Mouse (Mus musculus): ENCODE results near the gene Tmem179b.

The Tmem179b gene

DNA sequence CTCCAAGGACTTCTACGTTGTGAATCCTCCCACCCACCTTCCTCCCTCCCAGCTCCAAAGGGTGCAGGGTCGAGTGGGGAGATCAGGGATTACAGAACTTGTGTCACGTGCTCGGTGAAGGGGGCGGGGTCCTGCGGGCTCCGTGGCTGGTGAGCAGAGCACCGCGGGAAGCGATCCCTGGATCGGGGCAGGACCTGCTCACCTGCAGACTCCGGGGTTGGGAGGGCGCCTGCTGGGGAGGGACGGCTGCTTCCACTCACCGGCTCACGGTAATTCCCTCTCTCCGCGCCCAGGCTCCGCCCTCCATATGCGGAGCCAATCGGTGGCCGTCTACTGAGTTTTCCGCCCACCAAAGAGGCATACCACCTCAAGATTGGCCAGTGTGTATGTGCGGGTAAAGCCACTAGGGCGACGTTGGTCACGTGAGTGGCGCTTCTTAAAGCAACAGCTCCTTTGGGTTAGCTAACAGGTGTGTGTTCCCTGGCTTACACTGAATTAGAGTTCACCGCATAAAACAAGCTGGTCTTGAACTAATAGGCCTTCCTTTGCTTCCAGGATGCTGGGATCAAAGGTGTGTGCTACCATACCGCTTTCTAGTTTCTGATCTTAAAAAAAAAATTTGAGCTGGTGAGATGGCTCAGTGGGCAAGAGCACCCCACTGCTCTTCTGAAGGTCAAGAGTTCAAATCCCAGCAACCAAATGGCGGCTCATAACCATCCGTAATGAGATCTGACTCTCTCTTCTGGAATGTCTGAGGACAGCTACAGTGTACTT lies 11.9 kb upstream of the Tmem179b start, which contains the start of gene Taf6l:
Gene Taf6l, minus strand, starts transcription at position 410 of the 774 bp plus-strand sequence.
- DNase-seq (ENCODE audit: low read depth, low spot score), result peak; percentile 99

DNA sequence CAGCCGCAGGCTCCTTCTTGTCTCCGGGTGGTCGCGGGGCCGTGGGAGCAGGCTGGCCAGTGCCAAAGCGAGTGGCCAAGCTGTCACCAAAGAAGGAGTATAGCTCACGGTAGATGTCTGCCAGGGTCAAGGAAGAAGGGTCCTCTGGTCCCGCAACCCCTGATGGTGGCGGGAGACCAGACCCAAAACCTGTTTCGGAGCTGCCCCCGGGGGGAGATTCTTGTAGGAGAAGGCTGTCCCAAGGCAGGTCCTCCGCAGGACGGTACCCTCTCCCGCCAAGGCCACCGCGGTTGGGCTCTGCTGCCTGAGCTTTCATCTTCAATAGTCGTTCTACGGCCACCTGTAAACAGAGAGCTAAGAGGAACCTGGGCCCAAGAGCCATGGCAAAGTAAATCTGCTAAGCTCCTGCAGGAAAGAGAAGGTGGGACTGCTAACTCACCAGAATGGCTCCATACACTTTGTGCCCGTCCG lies 719 bp upstream of the Tmem179b start:
- peak; percentile 24 for DNase-seq (ENCODE audit: low read depth, low spot score)

DNA sequence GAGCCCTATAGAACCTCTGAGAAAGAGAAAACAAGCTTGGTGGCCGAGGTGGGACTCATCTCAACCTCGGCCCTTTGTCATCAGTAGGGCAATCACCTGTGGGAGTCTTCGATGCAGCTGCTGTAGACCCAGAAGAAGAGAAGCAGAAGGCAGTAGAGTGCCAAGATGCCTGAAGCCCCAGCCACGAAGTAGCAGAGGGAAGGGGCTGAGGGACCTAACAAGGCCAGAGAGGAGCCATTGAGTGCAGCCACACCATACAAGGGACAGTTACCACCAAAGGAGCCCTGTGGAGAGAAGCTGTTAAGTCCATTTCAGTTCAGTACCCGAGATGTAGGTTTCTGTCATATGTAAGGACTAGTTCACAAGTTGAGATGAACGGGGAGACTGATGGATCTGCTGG lies 858 bp downstream of the Tmem179b start:
- DNase-seq (ENCODE audit: low read depth, low spot score), result no peak

DNA sequence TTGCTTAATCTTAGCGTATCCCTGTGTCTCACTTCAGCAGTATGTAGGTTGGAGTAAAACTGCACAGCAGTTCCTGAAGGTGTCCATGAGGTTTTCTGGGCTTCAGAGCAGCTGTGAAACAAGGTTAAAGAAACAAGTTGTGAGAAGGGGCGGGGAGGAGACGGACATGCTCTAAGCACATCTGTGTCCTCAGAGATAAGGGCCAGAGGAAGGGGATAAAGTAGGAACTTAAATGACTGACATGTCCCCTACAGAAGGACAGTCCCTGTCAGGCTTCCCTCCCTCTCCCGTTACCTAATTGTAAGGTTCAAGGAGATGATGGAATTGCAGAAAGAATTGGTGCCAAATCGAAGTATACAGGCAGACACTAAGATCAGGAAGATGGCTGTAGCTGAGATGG lies 1.3 kb downstream of the Tmem179b start:
- no peak for DNase-seq (ENCODE audit: low read depth, low spot score)

DNA sequence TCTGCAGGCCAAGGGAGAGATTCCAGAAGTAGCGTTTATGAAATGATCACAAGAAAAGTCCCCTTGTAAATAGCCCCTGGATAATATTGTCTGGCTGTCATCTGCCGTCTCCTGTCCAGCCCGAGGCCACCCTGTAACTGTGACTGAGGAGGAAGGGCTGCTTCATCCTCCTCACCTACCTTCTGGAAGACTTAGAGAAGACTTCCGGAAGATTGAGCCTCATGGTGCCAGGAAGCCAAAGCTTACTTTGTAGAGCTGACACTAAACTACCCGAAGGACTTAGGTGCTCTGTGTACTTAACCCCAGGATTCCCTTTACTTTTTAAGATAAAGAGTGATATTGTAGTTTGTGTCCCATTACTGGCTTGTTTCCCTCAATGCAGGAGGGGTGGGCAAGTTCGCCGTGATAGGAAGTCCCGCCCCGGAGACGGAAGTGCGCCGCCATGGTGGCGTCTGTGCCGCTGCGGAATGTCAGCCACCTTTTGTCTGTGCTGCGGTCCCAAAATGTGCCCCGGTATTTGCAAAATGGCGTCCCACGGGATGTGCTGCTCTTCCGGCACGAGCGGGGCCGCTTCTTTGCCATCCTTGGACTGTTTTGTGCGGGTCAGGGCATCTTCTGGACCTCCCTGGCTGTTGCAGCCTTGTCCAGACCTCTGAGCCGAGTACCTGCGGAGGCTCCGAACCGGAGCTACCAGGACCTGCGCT lies 3.5 kb downstream of the Tmem179b start, which contains the start of gene Tmem223:
Gene Tmem223, plus strand, starts transcription at position 430 of the 704 bp plus-strand sequence.
- DNase-seq (ENCODE audit: low read depth, low spot score), result peak; percentile 90

DNA sequence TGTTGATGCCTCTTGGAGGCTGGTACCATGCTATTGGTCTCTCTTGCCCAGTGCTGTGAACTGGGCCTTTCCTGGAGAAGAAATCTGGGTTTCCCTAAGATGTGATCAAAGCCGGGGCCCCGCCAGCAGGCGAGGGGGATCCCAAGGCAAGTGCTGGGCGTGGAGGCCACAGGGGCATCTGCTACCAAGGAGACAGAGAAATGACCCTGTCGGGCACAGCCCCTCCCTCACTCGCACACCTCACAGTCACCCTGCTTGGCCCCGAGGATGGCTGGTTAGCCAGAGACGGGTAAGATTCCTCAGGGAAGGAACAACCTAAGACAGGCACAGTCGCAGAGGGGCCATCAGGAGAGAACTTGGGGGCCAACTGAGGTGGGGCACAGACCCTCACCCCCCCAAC lies 8.7 kb downstream of the Tmem179b start:
- DNase-seq (ENCODE audit: low read depth, low spot score), result no peak

DNA sequence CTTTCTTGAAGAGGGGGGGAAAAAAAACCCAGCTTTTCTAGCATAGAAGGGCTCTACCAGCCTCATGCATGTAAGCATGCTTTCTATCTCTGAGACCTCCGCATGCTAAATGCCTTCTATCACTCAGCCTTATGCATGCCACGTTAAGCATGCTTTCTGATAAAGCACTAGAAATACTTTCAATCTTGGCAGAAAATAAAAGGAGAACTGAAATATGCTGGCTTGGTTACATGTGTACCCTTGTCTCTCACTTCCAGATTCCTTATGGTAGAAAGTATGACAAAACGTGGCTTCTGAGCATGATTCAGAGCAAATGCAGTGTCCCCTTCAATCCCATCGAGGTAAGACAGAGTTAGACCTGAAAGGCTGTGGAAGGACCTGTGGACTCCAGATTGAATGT lies 11.0 kb downstream of the Tmem179b start:
- DNase-seq (ENCODE audit: low read depth, low spot score), result no peak

DNA sequence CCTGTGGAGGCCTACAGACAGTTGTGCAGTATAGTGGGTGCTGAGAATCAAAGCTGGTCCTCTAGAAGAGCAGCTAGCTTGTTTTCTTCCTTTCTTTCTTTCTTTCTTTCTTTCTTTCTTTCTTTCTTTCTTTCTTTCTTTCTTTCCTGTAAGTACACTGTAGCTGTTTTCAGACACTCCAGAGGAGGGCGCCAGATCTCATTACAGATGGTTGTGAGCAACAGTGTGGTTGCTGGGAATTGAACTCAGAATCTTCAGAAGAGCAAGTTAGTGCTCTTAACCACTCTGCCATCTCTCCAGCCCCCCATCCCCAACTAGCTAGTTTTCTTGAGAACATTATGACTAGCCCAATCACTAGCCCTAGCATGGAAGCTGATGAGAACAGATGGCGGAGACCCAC lies 13.5 kb downstream of the Tmem179b start:
- DNase-seq (ENCODE audit: low read depth, low spot score), result no peak

DNA sequence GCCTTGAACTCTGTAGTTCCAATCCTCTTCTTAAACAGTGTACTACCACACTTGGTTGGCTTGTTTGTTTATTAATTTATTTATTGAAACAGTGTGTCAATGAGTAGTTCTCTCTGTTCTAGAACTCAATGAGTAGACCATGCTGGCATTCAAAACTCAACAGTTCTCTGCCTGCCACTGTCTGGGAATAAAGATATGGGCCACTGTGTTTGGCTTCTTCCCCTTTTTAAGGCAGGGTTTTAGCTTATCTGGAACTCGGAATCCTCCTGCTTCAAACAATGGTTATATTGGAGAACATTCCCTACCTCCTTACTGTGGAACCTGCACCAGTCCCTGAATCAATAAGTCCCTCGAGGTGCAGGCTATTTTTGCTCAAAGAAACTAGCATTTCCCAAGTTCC lies 15.4 kb downstream of the Tmem179b start:
- DNase-seq (ENCODE audit: low read depth, low spot score), result no peak

DNA sequence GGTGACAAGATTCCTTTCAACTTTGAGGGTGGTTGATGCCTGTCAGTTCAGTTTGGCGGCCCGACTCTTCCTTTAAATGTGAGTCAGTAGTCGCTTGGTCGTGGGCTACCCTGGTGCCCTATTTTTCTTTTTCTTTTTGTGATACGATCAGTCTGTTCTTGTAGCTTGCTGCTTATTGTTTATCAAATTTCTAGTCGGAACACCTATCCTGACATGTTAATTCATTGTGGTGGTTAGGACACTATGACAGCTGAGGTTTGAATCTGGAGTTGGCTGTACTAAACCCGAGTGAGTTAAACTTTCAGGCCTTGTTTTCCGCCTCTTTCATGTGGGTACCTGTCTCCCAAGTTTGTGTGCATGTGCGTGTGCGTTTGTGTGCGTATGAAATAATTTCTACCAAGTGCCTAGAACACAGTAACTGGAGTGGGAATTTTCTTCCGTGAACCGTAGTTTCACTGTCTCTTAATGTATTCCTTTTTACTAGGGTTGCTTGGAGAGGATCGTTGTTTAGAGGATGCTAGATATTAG lies 16.7 kb downstream of the Tmem179b start:
- no peak for DNase-seq (ENCODE audit: low read depth, low spot score)

DNA sequence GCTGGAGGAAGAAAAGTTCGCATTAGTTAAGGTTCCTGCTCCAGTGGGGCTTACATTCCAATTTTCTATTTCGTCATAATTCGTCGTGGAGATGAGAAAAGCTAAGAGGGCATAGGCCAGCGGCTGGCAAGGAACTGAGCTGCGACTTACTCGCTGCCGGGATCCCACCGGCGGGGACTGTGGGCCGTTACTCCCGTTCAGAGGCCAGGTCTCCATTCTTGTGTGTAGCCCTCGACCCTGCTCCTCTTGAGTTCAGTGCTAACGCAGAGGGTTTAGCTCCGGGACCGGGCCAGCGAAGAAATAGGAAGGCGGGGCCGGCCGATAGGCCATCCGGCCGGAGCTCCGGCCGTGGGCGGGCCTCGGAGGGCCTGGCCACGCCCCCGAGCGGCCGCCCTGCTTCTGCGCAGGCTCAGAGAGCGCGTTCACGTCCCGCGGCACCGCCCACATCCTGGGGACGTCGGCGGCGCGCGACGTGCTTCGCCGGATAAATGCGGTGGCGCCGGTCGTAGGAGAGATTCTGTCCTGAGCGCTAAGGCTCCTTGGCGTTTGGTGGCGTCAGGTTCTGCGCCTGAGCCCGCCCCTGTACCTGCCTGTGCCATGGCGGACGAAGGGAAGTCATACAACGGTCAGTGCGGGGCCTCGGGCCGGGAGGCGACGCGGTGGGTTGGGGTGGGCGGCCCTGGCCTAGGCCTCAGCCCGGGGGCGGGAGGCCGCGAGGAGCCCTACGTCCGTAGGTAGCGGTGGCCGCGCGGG lies 17.5 kb downstream of the Tmem179b start, which contains the start of gene Nxf1:
Gene Nxf1, plus strand, starts transcription at position 439 of the 753 bp plus-strand sequence.
- DNase-seq (ENCODE audit: low read depth, low spot score), result peak; percentile 97

DNA sequence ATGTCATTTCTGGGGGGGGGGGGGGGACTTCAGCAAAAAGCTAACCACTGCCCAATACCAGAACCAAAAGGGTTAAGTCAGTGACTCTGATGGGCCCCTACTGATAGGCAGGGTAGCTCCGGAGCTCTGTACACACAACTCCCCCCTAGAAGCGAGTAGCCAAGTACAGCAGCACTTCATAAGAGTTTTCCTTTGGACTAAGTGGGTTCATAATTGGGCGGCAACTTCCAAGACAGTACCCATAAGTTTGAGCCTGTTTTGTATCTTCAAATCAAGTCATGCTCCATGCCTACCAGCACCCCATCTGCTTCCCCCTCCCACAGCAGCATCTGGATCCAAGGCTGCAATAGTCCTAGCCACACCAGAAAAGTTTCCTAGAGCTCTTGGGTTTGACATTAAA lies 18.6 kb downstream of the Tmem179b start:
- DNase-seq (ENCODE audit: low read depth, low spot score), result no peak

DNA sequence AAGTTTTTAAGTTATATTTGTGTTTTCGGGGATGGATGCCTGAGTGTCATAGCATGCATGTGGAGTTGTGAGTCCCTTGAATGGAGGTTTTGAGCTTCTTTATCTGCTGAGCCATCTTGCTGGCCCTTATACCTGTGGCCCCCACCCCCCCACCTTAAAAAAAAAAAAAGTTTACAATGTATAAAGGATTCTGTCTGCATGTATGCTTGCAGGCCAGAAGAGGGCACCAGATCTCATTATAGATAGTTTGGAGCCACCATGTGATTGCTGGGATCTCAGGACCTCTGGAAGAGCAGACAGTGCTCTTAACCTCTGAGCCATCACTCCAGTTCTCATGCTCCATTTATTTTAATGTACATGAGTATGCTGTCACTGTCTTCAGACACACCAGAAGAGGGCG lies 26.9 kb downstream of the Tmem179b start:
- no peak for DNase-seq (ENCODE audit: low read depth, low spot score)

DNA sequence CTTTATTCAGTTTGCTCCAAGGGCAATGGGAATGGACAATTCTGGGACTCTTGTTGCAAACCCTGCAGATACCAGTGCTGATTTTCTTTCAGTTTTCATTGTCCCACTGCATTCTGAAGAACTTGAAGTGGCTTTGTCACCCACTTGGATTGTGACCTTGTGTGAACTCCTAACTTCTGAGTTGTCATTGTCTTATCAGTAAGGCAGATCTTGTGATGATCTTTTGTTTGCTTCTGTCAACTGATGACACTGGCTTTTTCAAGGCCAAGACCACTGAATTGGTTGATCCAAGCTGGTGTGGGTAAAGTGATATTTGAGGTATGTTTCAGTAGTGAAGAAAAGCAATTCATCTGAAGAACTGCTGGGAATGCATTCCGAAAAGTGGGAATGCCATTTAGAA lies 28.9 kb downstream of the Tmem179b start:
- DNase-seq (ENCODE audit: low read depth, low spot score), result no peak

DNA sequence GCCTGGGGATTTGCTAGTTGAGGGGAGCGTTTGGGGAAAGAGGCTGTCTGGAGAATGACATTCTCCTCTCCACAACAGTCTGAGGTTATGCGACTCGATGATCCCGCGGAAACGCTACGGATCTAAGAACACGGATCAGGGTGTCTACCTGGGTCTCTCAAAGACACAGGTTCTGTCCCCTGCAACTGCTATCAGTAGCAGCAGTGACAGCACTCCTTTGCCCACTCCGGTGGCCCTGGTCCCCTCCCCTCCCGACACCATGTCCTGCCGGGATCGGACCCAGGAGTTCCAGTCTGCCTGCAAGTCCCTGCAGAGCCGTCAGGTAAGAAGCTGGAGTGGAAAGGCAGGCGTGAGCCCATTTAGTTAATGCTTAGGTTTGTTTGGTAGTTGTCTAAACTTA lies 32.1 kb downstream of the Tmem179b start:
- DNase-seq (ENCODE audit: low read depth, low spot score), result no peak

DNA sequence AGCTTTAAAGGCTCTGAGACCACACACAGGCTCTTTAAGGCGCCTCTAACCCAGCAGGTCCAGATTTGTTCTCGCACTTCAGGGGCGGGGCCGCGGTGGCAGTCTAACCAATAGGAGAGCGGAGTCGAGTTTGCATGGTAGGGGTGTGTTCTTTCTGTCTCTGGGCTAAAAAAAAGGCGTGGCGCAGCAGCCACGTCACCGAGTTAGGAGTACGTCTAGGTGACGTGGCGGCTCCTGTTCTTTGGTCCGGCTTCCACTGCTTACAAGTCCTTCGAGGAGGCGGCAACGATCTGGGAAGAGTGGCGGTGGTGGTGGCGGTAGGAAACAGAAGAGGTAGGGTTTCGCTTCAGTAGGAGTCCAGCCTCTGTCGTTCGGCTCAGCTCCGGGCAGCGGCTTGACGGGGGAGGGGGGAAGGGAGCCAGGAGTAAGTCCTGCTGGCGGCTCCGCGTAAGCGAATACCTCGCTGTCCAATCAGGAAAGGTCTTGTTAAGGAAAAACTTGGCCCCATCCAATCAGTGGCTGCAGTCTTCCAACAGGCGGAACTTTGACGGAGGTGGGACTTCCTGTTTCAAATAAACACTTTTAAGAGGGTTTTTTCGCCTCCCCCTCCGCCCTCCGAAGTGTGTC lies 32.9 kb downstream of the Tmem179b start, which contains the start of gene Stx5a:
Gene Stx5a, plus strand, starts transcription at position 171 of the 627 bp plus-strand sequence.
- peak; percentile 99 for DNase-seq (ENCODE audit: low read depth, low spot score)

DNA sequence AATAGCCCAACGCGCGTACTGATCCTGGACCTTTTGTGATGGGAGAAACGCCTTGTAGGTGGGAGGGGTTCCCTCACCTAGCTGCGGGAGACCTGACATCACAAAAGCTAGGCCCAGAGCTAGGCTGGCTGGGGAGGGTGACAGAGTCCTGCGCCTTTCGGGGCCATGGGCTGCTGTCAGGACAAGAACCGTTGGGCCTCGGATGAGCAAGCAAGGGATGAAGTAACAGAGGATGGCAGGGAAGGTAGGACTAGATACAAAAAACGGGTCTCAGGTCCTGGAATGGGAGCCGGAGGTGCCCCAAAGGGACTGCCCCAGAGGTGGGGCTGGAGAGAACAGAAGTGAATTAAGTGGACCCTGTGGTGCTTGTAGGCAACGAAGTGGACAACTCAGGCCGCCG lies 33.7 kb downstream of the Tmem179b start, which contains the start of gene 1700092M07Rik:
Gene 1700092M07Rik, plus strand, starts transcription at position 116 of the 400 bp plus-strand sequence.
- no peak for DNase-seq (ENCODE audit: low read depth, low spot score)

DNA sequence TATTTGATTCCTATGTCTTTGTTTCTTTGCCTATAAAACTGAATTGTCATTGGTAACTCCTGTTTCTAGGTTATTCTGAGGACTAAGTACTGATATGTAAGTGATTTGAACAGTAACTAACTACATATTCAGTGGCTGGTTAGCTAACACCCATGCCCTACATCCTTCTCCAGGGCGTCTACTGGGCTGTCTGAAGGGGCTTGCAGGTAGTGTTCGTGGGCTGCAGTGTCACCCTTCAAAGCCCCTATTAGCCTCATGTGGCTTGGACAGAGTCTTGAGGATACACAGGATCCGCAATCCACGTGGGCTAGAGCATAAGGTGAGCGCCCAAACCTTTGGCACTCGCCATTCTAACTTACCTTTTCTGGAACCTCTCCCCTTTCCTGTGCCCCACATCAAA lies 34.6 kb downstream of the Tmem179b start:
- no peak for DNase-seq (ENCODE audit: low read depth, low spot score)

DNA sequence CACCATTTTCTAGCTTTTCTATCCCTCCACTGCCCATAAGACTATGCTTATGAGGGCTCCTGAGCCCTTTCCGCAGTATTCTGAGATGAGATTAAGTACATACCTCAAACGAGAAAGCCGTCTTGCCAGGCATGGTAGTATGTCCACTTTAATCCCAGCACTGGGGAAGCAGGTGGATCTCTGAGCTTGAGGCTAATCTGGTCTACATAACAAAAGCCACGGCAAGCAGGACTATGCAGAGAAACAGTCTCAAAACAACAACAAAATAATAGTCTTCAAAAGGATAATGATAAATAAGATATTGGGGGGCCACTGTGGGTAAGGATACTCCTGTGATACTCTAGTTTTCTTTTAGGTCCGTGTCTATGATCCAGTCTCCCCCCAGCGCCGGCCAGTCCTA lies 35.4 kb downstream of the Tmem179b start:
- DNase-seq (ENCODE audit: low read depth, low spot score), result no peak

DNA sequence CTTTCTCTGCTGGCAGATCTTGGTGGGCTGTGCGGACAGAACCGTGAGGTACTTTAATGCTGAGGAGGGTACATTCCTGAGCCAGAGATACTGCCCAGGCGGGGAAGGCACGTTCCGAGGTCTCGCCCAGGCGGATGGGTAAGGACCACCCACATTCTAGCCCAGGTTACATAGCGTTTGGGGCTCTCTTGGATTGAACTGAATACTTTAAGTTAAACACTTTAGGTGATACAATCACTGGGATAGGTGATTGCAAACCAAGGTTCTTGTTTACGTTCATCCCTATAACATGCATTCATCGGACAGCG lies 38.2 kb downstream of the Tmem179b start:
- DNase-seq (ENCODE audit: low read depth, low spot score), result no peak

Data from brain, adult 2 months (tissue).